Mouse (Mus musculus) ovary, adult 18-20 months (tissue): Measurements from ENCODE around the gene Prkaa1.

Experiments
- DNase-seq: peaks from one replicate; pipeline ENCODE4 v3.0.0; 2022; ENCODE audit warnings: low spot score, mixed read lengths

Gene Prkaa1

GRCm38 (mm10) chr15:5143361-5144020 is at the start of gene Prkaa1:
TSS of gene Prkaa1 (plus strand) at chr15:5143861.
- no peak for DNase-seq

GRCm38 (mm10) chr15:5095534-5096301 is 47.9 kb upstream of the Prkaa1 start:
- DNase-seq, result no peak

- DNase-seq, result no peak
Observed at GRCm38 (mm10) chr15:5097376-5097775, 46.3 kb upstream of the Prkaa1 start.

- no peak for DNase-seq
Observed at GRCm38 (mm10) chr15:5102312-5102711, 41.3 kb upstream of the Prkaa1 start.

GRCm38 (mm10) chr15:5105891-5106290 is 37.8 kb upstream of the Prkaa1 start:
- DNase-seq, result no peak

GRCm38 (mm10) chr15:5106293-5106692 is 37.4 kb upstream of the Prkaa1 start:
- DNase-seq, result no peak

- DNase-seq, result no peak
Observed at GRCm38 (mm10) chr15:5107686-5108654, 35.7 kb upstream of the Prkaa1 start, which contains the start of gene Card6. TSS of gene Card6 (minus strand) at chr15:5108539.

GRCm38 (mm10) chr15:5108655-5109040 is 35.0 kb upstream of the Prkaa1 start:
- no peak for DNase-seq

GRCm38 (mm10) chr15:5112651-5113050 is 31.0 kb upstream of the Prkaa1 start:
- no peak for DNase-seq

GRCm38 (mm10) chr15:5115173-5115572 is 28.5 kb upstream of the Prkaa1 start:
- no peak for DNase-seq

- peak; percentile 99 for DNase-seq
Observed at GRCm38 (mm10) chr15:5116270-5117030, 27.2 kb upstream of the Prkaa1 start, which contains the start of gene Rpl37. TSS of gene Rpl37 (plus strand) at chr15:5116645.

GRCm38 (mm10) chr15:5117031-5117601 is 26.5 kb upstream of the Prkaa1 start:
- DNase-seq, result no peak

GRCm38 (mm10) chr15:5118626-5119025 is 25.0 kb upstream of the Prkaa1 start:
- no peak for DNase-seq

GRCm38 (mm10) chr15:5119192-5119591 is 24.5 kb upstream of the Prkaa1 start:
- DNase-seq, result no peak

- no peak for DNase-seq
Observed at GRCm38 (mm10) chr15:5119707-5120106, 24.0 kb upstream of the Prkaa1 start.

- no peak for DNase-seq
Observed at GRCm38 (mm10) chr15:5121535-5122313, 21.9 kb upstream of the Prkaa1 start.

- DNase-seq, result no peak
Observed at GRCm38 (mm10) chr15:5126456-5126855, 17.2 kb upstream of the Prkaa1 start.

GRCm38 (mm10) chr15:5127487-5127886 is 16.2 kb upstream of the Prkaa1 start:
- no peak for DNase-seq

GRCm38 (mm10) chr15:5128176-5128940 is 15.3 kb upstream of the Prkaa1 start:
- no peak for DNase-seq
